Mouse (Mus musculus): ENCODE measurements around the gene Ptprt.

Ptprt gene

DNA sequence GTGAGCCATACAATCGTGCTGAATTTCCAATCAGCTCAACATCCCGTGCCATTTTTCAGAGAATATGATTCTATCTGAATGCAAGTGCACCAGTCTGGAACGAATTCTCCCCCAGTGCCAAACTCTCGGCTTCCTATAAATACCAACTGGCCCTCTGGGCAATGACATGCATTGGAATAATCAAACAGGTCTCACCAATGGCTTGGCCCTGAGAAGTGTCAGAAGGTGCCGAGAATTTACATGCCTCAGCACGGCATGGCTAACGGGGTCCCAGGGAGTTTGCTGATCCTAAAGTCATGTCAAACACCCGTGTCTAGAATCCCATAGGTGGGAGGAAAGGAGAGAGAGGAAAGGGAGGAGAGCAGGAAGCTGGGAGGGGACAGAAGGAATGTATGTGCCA lies 251.7 kb downstream of the Ptprt start:
- DNase-seq (ENCODE audit: low read depth) = no peak

DNA sequence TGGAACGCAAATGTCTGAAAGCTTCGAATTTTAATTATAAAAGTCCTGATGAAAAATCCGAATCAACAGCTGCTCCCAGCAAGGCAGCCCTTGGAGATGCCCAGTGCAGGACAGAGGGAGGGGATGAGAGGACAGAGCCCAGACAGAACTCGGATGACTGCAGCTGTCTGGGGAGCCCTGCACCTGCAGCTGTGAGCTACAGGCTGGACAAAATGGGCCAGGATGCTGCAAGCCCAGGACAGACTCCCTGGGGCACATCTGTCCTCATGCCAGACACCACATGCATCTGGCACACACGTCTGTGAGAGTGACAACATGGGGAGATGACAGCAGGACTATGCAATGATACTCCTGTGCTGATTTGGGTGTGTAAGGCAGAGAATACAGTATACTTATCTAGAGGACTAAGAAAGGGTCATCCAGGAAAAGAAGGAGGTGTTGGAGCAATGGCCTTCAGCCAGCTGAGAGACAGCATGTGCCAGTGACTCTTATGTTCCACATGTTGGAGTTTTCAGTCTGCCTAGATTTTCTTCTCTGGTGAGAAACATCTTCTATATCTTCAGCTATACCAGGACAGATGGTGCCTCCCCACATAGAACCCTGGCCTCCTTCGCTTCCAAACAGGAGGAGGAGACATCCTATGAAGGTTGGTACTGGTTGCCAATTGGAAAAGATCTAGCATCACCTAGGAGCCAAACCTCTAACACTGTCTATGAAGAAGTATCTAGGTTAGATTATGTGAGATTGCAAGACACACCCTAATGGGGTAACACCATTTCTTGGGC lies 259.4 kb downstream of the Ptprt start:
- DNase-seq (ENCODE audit: low read depth) = no peak

GRCm38 (mm10) chr2:162394601-162395000 lies 266.3 kb downstream of the Ptprt start:
- DNase-seq (ENCODE audit: low read depth) = no peak

DNA sequence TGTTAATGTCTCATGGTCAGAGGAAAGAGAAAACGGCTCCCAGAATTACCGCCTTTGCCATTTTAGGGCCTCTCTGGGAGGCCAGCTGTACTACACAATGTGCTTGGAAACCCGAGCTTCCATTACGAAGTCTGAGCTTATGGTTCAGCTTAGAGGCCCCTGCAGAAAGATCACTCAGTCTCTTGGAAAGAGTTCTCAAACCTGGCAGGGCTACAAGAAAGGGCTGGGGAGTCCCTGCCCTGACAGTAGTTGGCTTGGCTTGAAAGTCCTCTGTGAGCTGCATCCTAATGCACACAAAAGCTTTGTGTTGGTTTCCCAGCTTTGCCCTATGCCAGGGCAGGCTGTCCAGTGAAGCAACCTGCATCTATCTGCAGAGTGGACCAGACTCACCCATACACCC lies 269.1 kb downstream of the Ptprt start:
- DNase-seq (ENCODE audit: low read depth) = no peak

GRCm38 (mm10) chr2:162377309-162377708 lies 283.6 kb downstream of the Ptprt start:
- DNase-seq (ENCODE audit: low read depth) = no peak

- no peak for DNase-seq (ENCODE audit: low read depth)
These were observed 311.9 kb downstream of the Ptprt start for GRCm38 (mm10) chr2:162349047-162349446.

GRCm38 (mm10) chr2:162341846-162342245 lies 319.1 kb downstream of the Ptprt start:
- DNase-seq (ENCODE audit: low read depth) = no peak

DNA sequence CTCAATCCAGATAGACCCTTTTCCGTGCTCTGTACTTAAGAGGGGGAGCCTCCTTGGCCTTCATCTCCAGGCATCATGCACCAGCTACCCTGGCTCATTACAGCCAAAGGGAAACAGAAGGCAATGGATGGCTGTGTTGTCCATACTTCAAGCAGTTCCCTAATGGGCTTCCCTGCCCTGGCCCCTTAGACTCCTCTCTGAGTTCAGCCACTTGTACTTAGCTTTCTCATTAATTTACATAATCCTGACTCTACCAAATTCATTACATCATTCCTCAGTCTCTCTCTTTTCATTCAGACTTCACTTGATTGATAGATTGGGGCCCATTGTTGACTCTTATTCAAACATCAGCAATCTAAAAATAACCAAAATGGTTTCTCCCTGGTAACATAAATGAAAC lies 320.7 kb downstream of the Ptprt start:
- no peak for DNase-seq (ENCODE audit: low read depth)

DNA sequence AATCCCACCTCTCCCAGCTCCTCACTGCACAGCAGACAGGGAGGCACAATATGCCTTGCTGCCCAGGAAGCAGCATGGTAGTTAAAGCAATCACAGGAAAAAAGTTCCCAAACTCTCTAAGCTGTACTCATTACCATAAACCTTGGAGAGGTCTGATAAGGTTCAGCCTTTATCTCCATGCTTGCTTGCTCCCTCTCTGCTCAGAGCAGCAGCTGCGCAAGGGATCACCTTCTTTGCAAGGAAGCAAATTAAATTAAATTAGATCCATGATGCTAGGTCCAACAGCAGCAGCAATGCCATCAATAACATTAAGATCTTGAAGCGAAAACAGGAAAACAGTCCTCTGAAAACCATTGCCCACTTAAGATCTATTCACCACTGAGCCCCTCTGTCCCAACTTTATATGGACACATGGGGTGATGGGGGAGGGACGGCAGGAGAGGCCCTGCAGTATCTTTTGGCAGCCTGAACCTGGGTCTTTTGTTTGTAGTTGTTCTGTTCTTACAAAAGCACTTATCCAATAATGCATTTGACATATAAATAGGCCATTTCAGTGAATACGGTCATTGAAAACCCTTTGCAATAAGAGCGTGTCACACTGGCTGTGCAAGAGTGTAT lies 328.8 kb downstream of the Ptprt start:
- no peak for DNase-seq (ENCODE audit: low read depth)

DNA sequence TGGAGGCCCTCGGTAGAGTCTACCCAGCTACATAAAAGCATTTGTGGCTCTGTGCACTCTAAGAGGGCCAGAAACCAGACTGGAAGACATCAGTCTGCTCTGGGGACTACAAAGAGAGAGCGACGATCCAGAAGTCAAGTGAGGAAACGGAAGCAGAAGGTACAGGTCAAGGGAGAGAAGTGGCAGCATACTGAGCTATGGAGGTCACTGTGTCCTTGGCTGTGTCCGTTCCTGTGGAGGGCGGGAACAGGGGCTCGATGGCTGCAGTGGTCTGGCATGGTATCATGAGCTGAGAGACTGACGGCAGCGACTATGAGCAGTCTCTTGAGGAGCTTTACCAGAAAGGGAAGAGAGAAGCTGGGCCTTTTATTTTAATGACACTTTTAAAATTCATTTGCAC lies 331.5 kb downstream of the Ptprt start:
- DNase-seq (ENCODE audit: low read depth) = no peak

DNA sequence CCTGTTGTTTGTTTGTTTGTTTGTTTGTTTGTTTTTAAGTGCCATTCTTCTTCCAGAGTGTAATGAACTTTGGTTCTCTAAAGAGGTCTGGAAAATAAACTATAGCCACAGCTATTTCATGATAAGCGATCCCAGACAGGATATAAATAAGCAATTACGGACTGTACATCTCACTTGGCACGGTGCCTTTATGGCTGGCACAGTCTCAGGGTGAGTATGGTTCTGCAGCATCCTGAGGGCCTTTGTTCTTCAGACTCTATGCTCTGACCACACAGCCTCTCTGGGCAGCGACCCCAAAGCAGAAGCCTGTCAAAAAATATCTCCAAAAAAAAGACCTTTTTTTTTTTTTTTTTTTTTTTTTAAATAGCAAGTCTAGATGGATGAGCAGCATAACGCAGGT lies 338.5 kb downstream of the Ptprt start:
- DNase-seq (ENCODE audit: low read depth) = no peak

GRCm38 (mm10) chr2:162307996-162308395 lies 353.0 kb downstream of the Ptprt start:
- DNase-seq (ENCODE audit: low read depth) = no peak

- no peak for DNase-seq (ENCODE audit: low read depth)
These were observed 366.9 kb downstream of the Ptprt start for GRCm38 (mm10) chr2:162294070-162294469.

DNA sequence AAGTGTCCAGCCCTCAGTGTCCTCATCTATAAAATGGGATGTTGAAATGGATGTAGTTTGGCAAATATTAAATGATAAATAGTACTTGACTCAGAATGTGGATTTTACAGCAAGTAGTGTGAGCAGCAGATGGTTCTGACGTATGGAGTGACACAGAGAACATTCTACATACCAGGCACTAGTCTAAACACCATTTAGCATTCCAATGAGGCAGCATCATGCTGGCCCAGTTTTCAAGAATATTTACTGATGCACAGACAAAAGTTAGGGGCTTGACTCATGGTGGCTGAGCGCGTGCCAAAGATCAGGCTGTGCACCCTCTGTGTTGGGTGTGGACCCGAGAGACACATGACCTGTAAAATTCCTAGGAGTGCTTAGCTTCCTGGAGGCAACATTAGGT lies 378.3 kb downstream of the Ptprt start:
- DNase-seq (ENCODE audit: low read depth) = peak; percentile 22

DNA sequence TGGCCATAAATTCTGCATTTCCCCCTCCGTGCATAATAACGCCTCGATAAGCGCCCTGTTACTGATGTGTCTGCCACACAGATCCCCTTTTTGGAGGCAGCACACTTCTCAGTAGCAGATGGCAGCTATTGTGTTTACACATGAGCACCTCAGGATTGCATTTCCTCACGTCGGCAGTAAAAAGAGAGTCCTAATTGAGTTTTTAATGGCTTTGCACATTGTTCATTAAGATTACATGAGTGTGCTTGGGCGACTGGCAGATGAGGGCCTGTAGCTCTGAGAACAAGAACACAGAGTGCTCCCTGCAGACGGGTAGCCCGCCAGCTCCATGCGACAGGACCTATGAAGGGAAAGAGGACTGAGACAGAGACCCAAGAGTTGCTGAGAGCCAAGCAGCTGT lies 378.8 kb downstream of the Ptprt start:
- DNase-seq (ENCODE audit: low read depth) = no peak

GRCm38 (mm10) chr2:162273826-162274225 lies 387.1 kb downstream of the Ptprt start:
- DNase-seq (ENCODE audit: low read depth) = no peak

GRCm38 (mm10) chr2:162251272-162251671 lies 409.7 kb downstream of the Ptprt start:
- DNase-seq (ENCODE audit: low read depth) = no peak

- DNase-seq (ENCODE audit: low read depth) = no peak
These were observed 412.7 kb downstream of the Ptprt start for GRCm38 (mm10) chr2:162248296-162248695.

- DNase-seq (ENCODE audit: low read depth) = no peak
These were observed 438.5 kb downstream of the Ptprt start for GRCm38 (mm10) chr2:162222476-162222875.

GRCm38 (mm10) chr2:162220586-162220985 lies 440.4 kb downstream of the Ptprt start:
- DNase-seq (ENCODE audit: low read depth) = no peak

GRCm38 (mm10) chr2:162219507-162219906 lies 441.4 kb downstream of the Ptprt start:
- DNase-seq (ENCODE audit: low read depth) = no peak

- DNase-seq (ENCODE audit: low read depth) = no peak
These were observed 443.1 kb downstream of the Ptprt start for GRCm38 (mm10) chr2:162217896-162218295.

DNA sequence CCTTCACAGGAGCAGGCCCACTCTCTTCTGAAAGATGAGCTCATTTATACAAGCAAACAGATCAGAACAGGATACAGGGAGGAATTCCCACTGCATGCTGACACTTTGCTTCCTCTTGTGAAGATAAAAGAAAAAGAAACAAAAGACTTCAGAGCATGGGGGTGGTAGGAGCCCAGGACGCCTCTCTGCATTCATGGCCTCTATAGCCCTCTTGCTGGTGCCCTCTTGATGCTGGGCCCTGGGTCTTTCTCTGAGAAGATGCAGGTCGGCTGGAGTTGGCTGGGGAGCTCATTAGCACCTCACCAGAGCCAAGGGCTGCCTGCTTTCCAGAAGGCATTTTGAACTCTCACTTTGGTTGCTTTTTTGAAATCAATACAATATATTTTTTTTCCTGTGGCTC lies 448.6 kb downstream of the Ptprt start:
- no peak for DNase-seq (ENCODE audit: low read depth)

GRCm38 (mm10) chr2:162210564-162210963 lies 450.4 kb downstream of the Ptprt start:
- DNase-seq (ENCODE audit: low read depth) = no peak
